Mouse (Mus musculus) cerebellum, adult 9-10 months (tissue): ENCODE measurements around the gene Dclk1.

Experiments
- DNase-seq: peaks from one replicate; pipeline ENCODE4 v3.0.0; 2022

Dclk1 gene

GRCm38 (mm10) chr3:55406616-55407015 lies 164.5 kb downstream of the Dclk1 start:
- no peak for DNase-seq

GRCm38 (mm10) chr3:55411547-55411946 lies 169.4 kb downstream of the Dclk1 start:
- DNase-seq: no peak

GRCm38 (mm10) chr3:55415527-55415950 lies 173.4 kb downstream of the Dclk1 start:
- DNase-seq: peak; percentile 40

- DNase-seq: no peak
Measured at GRCm38 (mm10) chr3:55418845-55419244, 176.7 kb downstream of the Dclk1 start.

GRCm38 (mm10) chr3:55419334-55419733 lies 177.2 kb downstream of the Dclk1 start:
- no peak for DNase-seq

- DNase-seq: no peak
Measured at GRCm38 (mm10) chr3:55420436-55421083, 178.4 kb downstream of the Dclk1 start.

GRCm38 (mm10) chr3:55423640-55424397 lies 181.7 kb downstream of the Dclk1 start:
- DNase-seq: no peak

- DNase-seq: no peak
Measured at GRCm38 (mm10) chr3:55430022-55430549, 187.9 kb downstream of the Dclk1 start.

- DNase-seq: no peak
Measured at GRCm38 (mm10) chr3:55431223-55431622, 189.1 kb downstream of the Dclk1 start.

- no peak for DNase-seq
Measured at GRCm38 (mm10) chr3:55434276-55434675, 192.1 kb downstream of the Dclk1 start.

- no peak for DNase-seq
Measured at GRCm38 (mm10) chr3:55438824-55439446, 196.8 kb downstream of the Dclk1 start.

GRCm38 (mm10) chr3:55440342-55440741 lies 198.2 kb downstream of the Dclk1 start:
- DNase-seq: peak; percentile 83

GRCm38 (mm10) chr3:55442012-55442645 lies 200.0 kb downstream of the Dclk1 start:
- DNase-seq: no peak

GRCm38 (mm10) chr3:55443271-55443670 lies 201.1 kb downstream of the Dclk1 start:
- no peak for DNase-seq

- peak; percentile 91 for DNase-seq
Measured at GRCm38 (mm10) chr3:55443725-55444124, 201.6 kb downstream of the Dclk1 start.

- DNase-seq: no peak
Measured at GRCm38 (mm10) chr3:55446681-55447080, 204.5 kb downstream of the Dclk1 start.

GRCm38 (mm10) chr3:55447486-55448460 lies 205.6 kb downstream of the Dclk1 start:
- peak; percentile 88 for DNase-seq

GRCm38 (mm10) chr3:55449148-55449547 lies 207.0 kb downstream of the Dclk1 start:
- no peak for DNase-seq

- DNase-seq: no peak
Measured at GRCm38 (mm10) chr3:55451035-55451434, 208.9 kb downstream of the Dclk1 start.

GRCm38 (mm10) chr3:55451877-55452276 lies 209.7 kb downstream of the Dclk1 start:
- no peak for DNase-seq

- DNase-seq: no peak
Measured at GRCm38 (mm10) chr3:55452464-55452863, 210.3 kb downstream of the Dclk1 start.

- no peak for DNase-seq
Measured at GRCm38 (mm10) chr3:55461092-55461491, 218.9 kb downstream of the Dclk1 start.
